Mouse (Mus musculus): ENCODE measurements at regions not wholly inside any gene's neighbourhood (a gene's known extent, or its start where the extent isn't known, plus 50 kb on each side); places are given as distances from the start of the nearest gene placed in this dataset.

- TF ChIP-seq POLR2A (IDR thresholded peaks at IDR 0.05; ENCODE audit: low read depth, low read length) (no peak), CTCF (conservative IDR thresholded peaks at IDR 0.05; ENCODE audit: insufficient read depth, insufficient read length, low read depth, low read length) (no peak)
Measured at GRCm38 (mm10) chr10:17574894-17575293, 148.1 kb upstream of the Cited2 start.

Measured in kidney, adult 2 months (tissue).